In the genomic region with DNA sequence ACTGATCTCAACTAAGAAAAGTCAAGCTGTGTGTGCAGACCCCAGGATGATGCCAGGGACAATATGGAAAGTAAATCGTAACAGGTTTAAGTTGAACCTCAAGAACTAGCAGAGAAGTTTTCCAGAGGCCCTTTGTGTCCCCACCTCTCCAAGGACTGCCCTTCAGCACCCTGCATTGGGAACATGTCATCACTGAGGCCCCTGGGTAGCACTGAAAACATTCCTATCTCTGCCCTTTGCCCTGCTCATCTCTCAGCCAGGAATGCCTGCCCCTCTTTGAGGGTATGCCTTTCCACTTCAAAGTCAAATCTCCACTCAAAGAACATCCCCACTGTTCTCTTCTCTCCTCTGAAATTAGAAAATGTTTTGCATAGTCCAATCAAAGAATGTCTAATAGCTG, we compare ENCODE assay signal across 22 mouse cellular contexts. TPM values are rescaled to one million over a fixed set of nuclear protein-coding genes. Genes with fewer than 3 reads are reported as not detected.
"Had no signal": no experiment of that assay in that cellular context is flagged by ENCODE, and none has a peak within 500 bp of the region (broad histone marks: within the 10 kb centered on the region; RNA-seq: fewer than 3 reads in every experiment).

No protein-coding gene starts in this region.

- H3K4me2 ChIP-seq: lung, embryonic 15.5 days; midbrain, embryonic 11.5 days; midbrain, embryonic 13.5 days; midbrain, embryonic 15.5 days; neural tube, embryonic 12.5 days had no signal

- H3K27me3 ChIP-seq: lung, embryonic 15.5 days; megakaryocyte, embryonic 14.5 days; midbrain, embryonic 13.5 days; midbrain, embryonic 15.5 days; neural tube, embryonic 12.5 days had no signal

- H3K4me1 ChIP-seq: lung, embryonic 15.5 days; megakaryocyte, embryonic 14.5 days; midbrain, embryonic 13.5 days; midbrain, embryonic 15.5 days; neural tube, embryonic 12.5 days had no signal

- H3K36me3 ChIP-seq: lung, embryonic 15.5 days; midbrain, embryonic 13.5 days; midbrain, embryonic 15.5 days; neural tube, embryonic 12.5 days had no signal

- H3K9me3 ChIP-seq: lung, embryonic 15.5 days; megakaryocyte, embryonic 14.5 days; midbrain, embryonic 13.5 days; midbrain, embryonic 15.5 days; neural tube, embryonic 12.5 days had no signal

- H3K9ac ChIP-seq: liver, postnatal 0 days; lung, embryonic 15.5 days; midbrain, embryonic 13.5 days; midbrain, embryonic 15.5 days; neural tube, embryonic 12.5 days had no signal

- H3K27ac ChIP-seq: lung, embryonic 15.5 days; macrophage; midbrain, embryonic 13.5 days; midbrain, embryonic 15.5 days; neural tube, embryonic 12.5 days had no signal

- H3K4me3 ChIP-seq: lung, embryonic 15.5 days; megakaryocyte, embryonic 14.5 days; midbrain, embryonic 13.5 days; midbrain, embryonic 15.5 days; neural tube, embryonic 12.5 days had no signal

- DNase-seq: liver, postnatal 0 days; lung, adult 2 months; lung, postnatal 14 days; lung, postnatal 36 days; right cerebral cortex, postnatal 14 days; spleen, adult 18-20 months; thymus, adult 18-20 months; thymus, postnatal 25 days had no signal

- ATAC-seq: liver, postnatal 0 days; lung, postnatal 0 days; midbrain, embryonic 13.5 days; midbrain, embryonic 15.5 days had no signal

RNA-seq across cellular contexts. Expression of gene Isx, which starts 23.3 kb away (rescaled TPM):
- total RNA-seq: megakaryocyte progenitor cell, adult 5-6 weeks; midbrain, postnatal 0 days; monocyte, adult 5-6 weeks; neutrophil, adult 5-6 weeks had no signal
- polyA plus RNA-seq: liver, postnatal 0 days; lung, adult 2 months; lung, embryonic 15.5 days; lung, postnatal 0 days; macrophage; midbrain, embryonic 11.5 days; midbrain, embryonic 13.5 days; midbrain, embryonic 15.5 days; midbrain, postnatal 0 days; neural tube, embryonic 12.5 days; neural tube, embryonic 14.5 days; thymus, postnatal 0 days had no signal
